Mouse (Mus musculus) C2C12 (cell line): ENCODE measurements around the gene Lmo1. TPM values are rescaled to one million over a fixed set of nuclear protein-coding genes. Genes with fewer than 3 reads are reported as not detected.

ENCODE experiments used
- H3K27me3 ChIP-seq: one replicate; pipeline ENCODE4 v1.6.1; 2011; ENCODE audit not compliant: control insufficient read depth, insufficient read depth, insufficient read length
- H3K36me3 ChIP-seq: one replicate; pipeline ENCODE4 v1.6.1; 2011; ENCODE audit not compliant: control insufficient read depth, insufficient read depth
- H3K4me3 ChIP-seq: one replicate; pipeline ENCODE4 v1.5.1; 2011; ENCODE audit warnings: mild to moderate bottlenecking, control low read depth; ENCODE audit not compliant: poor library complexity, insufficient read depth, severe bottlenecking
- H3K79me2 ChIP-seq: one replicate; pipeline ENCODE4 v1.6.1; 2011; ENCODE audit not compliant: control insufficient read depth, insufficient read depth
- H3K79me3 ChIP-seq: one replicate; pipeline ENCODE4 v1.6.1; 2011; ENCODE audit warnings: low read depth, control low read depth
- H3ac ChIP-seq: one replicate; pipeline ENCODE3; 2011; ENCODE audit warnings: low read depth; ENCODE audit not compliant: control insufficient read depth, insufficient read length
- CEBPB ChIP-seq: IDR thresholded peaks from one replicate; pipeline ENCODE4 v1.6.1; 2011; ENCODE audit warnings: low read depth, mild to moderate bottlenecking, control low read depth, moderate library complexity
- CTCF ChIP-seq: IDR thresholded peaks from one replicate; pipeline ENCODE4 v1.5.1; 2011; ENCODE audit not compliant: control insufficient read depth, insufficient read depth, insufficient read length
- FOSL1 ChIP-seq: IDR thresholded peaks from one replicate; pipeline ENCODE4 v1.8.0; 2011; ENCODE audit warnings: mild to moderate bottlenecking, low read length; ENCODE audit not compliant: poor library complexity, insufficient read depth, severe bottlenecking
- MAX ChIP-seq: IDR thresholded peaks from one replicate; pipeline ENCODE4 v1.6.1; 2011; ENCODE audit warnings: mild to moderate bottlenecking, control low read depth
- MYOD1 ChIP-seq: IDR thresholded peaks from one replicate; pipeline ENCODE4 v1.6.1; 2011; ENCODE audit warnings: low read depth; ENCODE audit not compliant: control insufficient read depth, insufficient read length
- MYOG ChIP-seq: IDR thresholded peaks from one replicate; pipeline ENCODE4 v1.6.1; 2011; ENCODE audit not compliant: control insufficient read depth, insufficient read length; ENCODE audit errors: extremely low read depth
- USF1 ChIP-seq: IDR thresholded peaks from one replicate; pipeline ENCODE4 v1.6.1; 2011; ENCODE audit warnings: low read depth, mild to moderate bottlenecking, control low read depth, moderate library complexity
- polyA plus RNA-seq: library from polyadenylated mRNA; unstranded; fragments of >200 nt; fragmentation: generic; extraction: Trizol; gene quantifications from one replicate; pipeline ENCODE4 v1.2.1, GENCODE M21; 2012; ENCODE audit warnings: missing spikeins

The Lmo1 gene
- polyA plus RNA-seq, 1 experiment: 0.09 TPM

DNA sequence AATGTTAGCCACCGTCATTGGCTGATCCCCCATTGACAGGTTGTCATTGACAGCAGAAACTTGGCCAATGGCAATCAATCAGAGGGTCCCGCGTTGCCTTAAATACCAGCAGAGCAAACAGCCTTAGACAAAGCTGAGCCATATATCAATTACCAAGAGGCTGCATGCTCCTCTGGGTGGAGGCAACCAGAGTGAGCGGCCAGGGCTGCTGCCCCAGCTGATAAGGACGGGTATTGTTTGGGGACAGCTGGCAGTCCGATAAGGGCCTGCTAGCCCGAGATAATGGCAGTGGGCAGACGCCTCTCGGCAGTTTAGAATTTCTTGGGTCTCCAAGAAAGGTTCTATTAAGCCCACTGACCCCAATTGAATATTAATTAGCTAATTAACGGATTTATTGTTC, 60.1 kb downstream of the Lmo1 start:
- Histone ChIP-seq H3K79me3 (no peaks in the 10 kb centered on the region), H3K79me2 (no peaks in the 10 kb centered on the region), H3K4me3 (no peak overlapping the region), H3K36me3 (no peaks in the 10 kb centered on the region), H3K27me3 (no peaks in the 10 kb centered on the region), H3ac (no peak overlapping the region)
- TF ChIP-seq CTCF (no peak), MYOD1 (no peak), FOSL1 (no peak), MAX (no peak), USF1 (no peak), MYOG (no peak), CEBPB (no peak)

DNA sequence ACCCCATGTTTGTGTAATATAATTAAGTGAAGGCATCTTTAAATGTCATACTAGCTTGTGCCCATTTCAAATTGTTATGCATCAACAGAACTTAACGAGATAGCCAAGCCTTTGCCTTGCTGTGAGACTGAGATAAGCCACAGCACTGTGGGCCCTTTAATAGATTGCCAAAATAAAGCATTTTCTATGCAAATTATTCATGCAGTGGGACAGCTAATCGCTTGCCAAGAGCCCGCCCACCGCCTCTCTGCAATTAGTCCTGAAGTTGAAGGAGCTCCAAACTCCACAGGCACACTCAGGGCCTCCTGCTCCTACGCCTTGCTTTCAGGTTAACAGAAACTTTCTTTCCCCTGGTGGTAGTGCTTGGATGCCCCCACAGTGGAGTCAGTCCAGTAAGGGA, 64.0 kb downstream of the Lmo1 start:
- no peak overlapping the region for H3ac ChIP-seq
- no peak overlapping the region for H3K4me3 ChIP-seq
- H3K27me3 ChIP-seq: no peaks in the 10 kb centered on the region
- H3K36me3 ChIP-seq: no peaks in the 10 kb centered on the region
- no peaks in the 10 kb centered on the region for H3K79me2 ChIP-seq
- no peaks in the 10 kb centered on the region for H3K79me3 ChIP-seq
- TF ChIP-seq MYOG: no peak
- TF ChIP-seq CTCF: no peak
- no peak for TF ChIP-seq CEBPB
- no peak for TF ChIP-seq USF1
- no peak for TF ChIP-seq FOSL1
- no peak for TF ChIP-seq MYOD1
- TF ChIP-seq MAX: no peak

DNA sequence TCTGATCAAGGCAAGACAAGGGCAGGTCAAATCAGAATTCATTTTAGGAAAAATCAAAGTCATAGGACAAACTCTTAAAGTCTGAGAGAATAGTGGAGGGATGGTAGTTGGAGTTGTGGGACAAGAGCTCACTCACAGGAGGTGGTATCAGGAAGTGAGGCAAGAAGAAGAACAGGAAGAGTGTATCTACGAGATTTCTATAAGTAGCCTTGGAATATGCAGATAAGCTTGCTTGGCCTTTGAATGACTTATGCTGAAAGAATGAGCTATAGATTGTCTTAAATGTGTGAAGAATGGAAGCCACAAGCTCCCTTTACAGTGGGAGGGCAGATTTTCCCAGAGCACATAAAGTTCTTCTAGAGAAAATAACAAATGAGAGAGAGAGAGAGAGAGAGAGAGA, 70.1 kb downstream of the Lmo1 start:
- Histone ChIP-seq H3K36me3 (no peaks in the 10 kb centered on the region), H3K79me2 (no peaks in the 10 kb centered on the region), H3K27me3 (no peaks in the 10 kb centered on the region), H3K4me3 (no peak overlapping the region), H3ac (no peak overlapping the region), H3K79me3 (no peaks in the 10 kb centered on the region)
- TF ChIP-seq FOSL1 (no peak), MAX (no peak), CTCF (no peak), CEBPB (no peak), MYOD1 (no peak), USF1 (no peak), MYOG (no peak)

DNA sequence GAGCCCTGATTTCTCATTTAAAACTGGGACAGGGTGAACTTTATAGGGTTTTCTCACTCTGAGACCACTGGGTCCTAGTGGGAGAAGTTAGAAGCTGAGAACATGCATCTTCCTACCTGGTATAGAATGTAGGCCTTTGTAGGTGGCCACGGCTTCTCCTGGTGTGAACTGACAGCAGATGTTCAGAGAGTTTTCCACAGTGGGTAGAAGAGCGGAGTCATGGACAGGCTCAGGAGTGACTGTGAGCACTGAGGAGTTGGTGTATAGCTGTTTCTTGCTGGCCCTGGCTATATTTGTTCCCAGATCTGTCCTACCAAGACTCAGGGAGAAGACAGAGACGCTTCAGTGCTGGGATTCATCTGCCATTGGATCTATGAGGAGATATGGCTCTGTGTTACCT, 73.8 kb downstream of the Lmo1 start:
- TF ChIP-seq MAX (no peak), CEBPB (no peak), CTCF (no peak), MYOG (no peak), USF1 (no peak), FOSL1 (no peak), MYOD1 (no peak)
- H3K79me3 ChIP-seq: no peaks in the 10 kb centered on the region

DNA sequence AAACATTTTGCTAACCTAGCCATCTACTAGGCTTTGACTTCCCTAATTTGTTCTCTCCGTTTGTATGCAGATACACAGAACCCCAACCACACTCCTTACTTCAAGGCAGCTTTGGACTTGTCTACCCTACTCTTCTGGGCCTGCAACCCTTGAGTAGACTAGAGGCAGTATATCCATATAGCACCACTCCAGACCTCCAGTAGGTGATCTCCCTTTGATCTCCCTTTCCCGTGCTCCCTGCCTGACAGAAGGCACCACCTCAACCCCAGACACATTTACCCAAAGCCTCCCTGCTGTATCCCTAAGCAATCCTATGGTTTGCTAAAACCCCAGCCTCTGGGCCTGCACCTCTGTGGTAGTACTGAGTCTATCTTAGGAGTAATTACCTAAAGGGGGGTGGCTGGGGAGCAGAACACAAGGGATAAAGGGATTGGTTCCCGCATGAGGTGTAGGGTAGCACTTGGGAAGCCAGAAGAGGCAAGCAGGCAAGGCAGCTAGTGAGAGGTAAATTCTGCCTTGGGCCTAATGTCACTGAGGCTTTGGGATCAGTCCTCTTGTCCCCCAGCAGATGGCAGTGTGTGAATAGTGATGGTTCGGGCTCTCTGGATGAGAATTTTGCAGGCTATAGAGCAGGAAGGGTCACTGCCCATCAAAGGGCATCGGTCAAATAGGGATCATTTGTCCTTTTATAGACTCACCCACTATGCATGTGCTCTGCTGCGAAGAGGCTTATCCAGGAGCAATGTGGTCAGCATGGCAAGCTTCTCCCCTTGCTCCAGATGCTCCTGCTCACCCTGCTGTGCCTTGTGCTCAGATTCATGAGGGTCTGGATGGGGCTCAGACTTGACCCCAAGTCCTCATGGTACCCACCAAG, 76.6 kb downstream of the Lmo1 start:
- no peaks in the 10 kb centered on the region for H3K79me2 ChIP-seq
- H3K79me3 ChIP-seq: no peaks in the 10 kb centered on the region
- TF ChIP-seq CTCF (no peak), MYOD1 (no peak), CEBPB (no peak), MAX (no peak), MYOG (no peak), USF1 (no peak), FOSL1 (no peak)
- H3K27me3 ChIP-seq: no peaks in the 10 kb centered on the region
- H3ac ChIP-seq: no peak overlapping the region
- no peak overlapping the region for H3K4me3 ChIP-seq
- no peaks in the 10 kb centered on the region for H3K36me3 ChIP-seq

More for the DNA sequence above, 73.8 kb downstream of the Lmo1 start:
- H3K79me2 ChIP-seq: no peaks in the 10 kb centered on the region
- no peaks in the 10 kb centered on the region for H3K27me3 ChIP-seq
- no peaks in the 10 kb centered on the region for H3K36me3 ChIP-seq
- H3K4me3 ChIP-seq: no peak overlapping the region
- no peak overlapping the region for H3ac ChIP-seq

DNA sequence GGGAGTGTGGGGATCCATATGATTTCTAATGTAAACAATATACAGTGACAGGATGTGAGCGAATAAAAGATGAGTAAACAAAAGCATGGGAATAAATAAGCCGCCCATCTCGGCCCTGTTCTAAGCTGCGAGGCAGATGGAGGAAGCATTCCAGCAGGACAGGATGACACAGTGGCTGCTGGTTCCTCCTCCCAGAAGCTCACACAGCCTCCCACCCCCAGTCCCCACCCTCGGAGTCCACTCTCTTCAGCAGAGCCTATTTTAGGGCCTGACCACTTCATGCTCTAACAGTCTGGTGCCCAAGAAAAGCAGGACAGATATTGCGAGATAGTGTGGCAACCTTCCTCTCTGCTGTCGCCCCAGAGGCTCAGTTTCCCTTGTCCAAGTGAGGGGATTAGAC, 77.8 kb downstream of the Lmo1 start:
- Histone ChIP-seq H3K79me2 (no peaks in the 10 kb centered on the region), H3K27me3 (no peaks in the 10 kb centered on the region), H3K36me3 (no peaks in the 10 kb centered on the region), H3ac (no peak overlapping the region), H3K79me3 (no peaks in the 10 kb centered on the region), H3K4me3 (no peak overlapping the region)
- TF ChIP-seq MYOD1: no peak
- no peak for TF ChIP-seq FOSL1
- no peak for TF ChIP-seq MAX
- no peak for TF ChIP-seq USF1
- TF ChIP-seq CEBPB: no peak
- no peak for TF ChIP-seq MYOG
- TF ChIP-seq CTCF: no peak
